Mouse (Mus musculus): ENCODE measurements at regions not wholly inside any gene's neighbourhood (a gene's known extent, or its start where the extent isn't known, plus 50 kb on each side); places are given as distances from the start of the nearest gene placed in this dataset.

- H3K36me3 ChIP-seq (ENCODE audit: control insufficient read depth, insufficient read depth), result no peaks in the 10 kb centered on the region
- H3K27me3 ChIP-seq (ENCODE audit: control insufficient read depth, insufficient read depth, insufficient read length), result no peaks in the 10 kb centered on the region
- TF ChIP-seq MAX (IDR thresholded peaks at IDR 0.05) (no peak), MYOG (IDR thresholded peaks at IDR 0.05; ENCODE audit: control insufficient read depth, extremely low read depth, insufficient read length) (no peak), MYOD1 (IDR thresholded peaks at IDR 0.05; ENCODE audit: control insufficient read depth, insufficient read length, low read depth) (no peak)
- H3K79me3 ChIP-seq (ENCODE audit: low read depth), result no peaks in the 10 kb centered on the region
- no peak overlapping the region for H3ac ChIP-seq (ENCODE audit: control insufficient read depth, insufficient read length, low read depth)
- H3K79me2 ChIP-seq (ENCODE audit: control insufficient read depth, insufficient read depth), result no peaks in the 10 kb centered on the region
- H3K4me3 ChIP-seq (ENCODE audit: insufficient read depth, poor library complexity, severe bottlenecking), result no peak overlapping the region
Measured at GRCm38 (mm10) chr15:60762071-60762470, 91.5 kb downstream of the Fam84b start.

DNA sequence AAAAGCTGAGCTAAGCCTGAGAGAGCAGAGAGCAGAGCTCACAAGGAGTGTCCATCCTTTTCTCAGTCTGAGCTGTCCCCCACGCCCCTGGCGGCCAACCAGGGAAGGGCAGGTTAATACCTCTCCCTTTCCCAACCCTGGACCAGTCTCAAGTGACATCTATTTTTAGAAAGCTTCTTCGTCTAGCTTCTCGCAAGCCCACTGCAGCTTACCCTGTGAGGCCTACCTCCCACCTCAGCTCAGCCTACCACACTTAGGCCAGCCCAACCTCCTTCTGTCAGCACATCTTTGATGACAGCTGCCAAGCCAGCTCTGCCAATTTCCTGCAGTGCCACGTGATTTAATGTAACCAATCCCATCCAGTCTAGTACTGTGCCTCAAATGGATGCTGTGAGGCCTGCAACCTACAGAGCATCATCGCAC, 93.6 kb downstream of the Fam84b start:
- TF ChIP-seq CTCF (IDR thresholded peaks at IDR 0.05; ENCODE audit: control insufficient read depth, insufficient read depth, insufficient read length) (no peak), MYOG (IDR thresholded peaks at IDR 0.05; ENCODE audit: control insufficient read depth, extremely low read depth, insufficient read length) (no peak), MYOD1 (IDR thresholded peaks at IDR 0.05; ENCODE audit: control insufficient read depth, insufficient read length, low read depth) (no peak), FOSL1 (IDR thresholded peaks at IDR 0.05; ENCODE audit: insufficient read depth, low read length, poor library complexity, severe bottlenecking) (no peak), USF1 (IDR thresholded peaks at IDR 0.05; ENCODE audit: low read depth) (peak; percentile 49), MAX (IDR thresholded peaks at IDR 0.05) (no peak), CEBPB (IDR thresholded peaks at IDR 0.05; ENCODE audit: low read depth) (no peak)
- Histone ChIP-seq H3K79me2 (ENCODE audit: control insufficient read depth, insufficient read depth) (no peaks in the 10 kb centered on the region), H3K4me3 (ENCODE audit: insufficient read depth, poor library complexity, severe bottlenecking) (no peak overlapping the region), H3ac (ENCODE audit: control insufficient read depth, insufficient read length, low read depth) (no peak overlapping the region), H3K36me3 (ENCODE audit: control insufficient read depth, insufficient read depth) (no peaks in the 10 kb centered on the region), H3K79me3 (ENCODE audit: low read depth) (no peaks in the 10 kb centered on the region), H3K27me3 (ENCODE audit: control insufficient read depth, insufficient read depth, insufficient read length) (no peaks in the 10 kb centered on the region)

DNA sequence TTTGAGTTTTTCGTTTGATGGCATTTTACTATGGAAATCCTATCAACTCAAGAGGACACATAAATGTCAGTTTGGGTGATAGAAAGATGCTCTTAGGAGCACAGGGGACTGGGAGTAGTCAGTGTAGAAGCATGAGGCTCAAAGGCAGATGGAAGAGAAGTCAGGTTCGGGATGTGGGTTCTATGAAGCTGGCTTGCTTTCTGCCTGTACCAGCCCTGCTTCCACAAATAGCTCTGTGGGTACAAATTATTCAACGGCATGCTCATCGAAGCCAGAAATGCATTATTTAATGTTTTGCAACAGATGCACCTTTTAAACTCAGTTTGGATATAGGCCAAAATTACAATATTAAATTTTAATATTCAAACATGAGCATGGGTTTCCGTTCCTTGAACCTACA, 99.3 kb downstream of the Fam84b start:
- Histone ChIP-seq H3ac (ENCODE audit: control insufficient read depth, insufficient read length, low read depth) (no peak overlapping the region), H3K4me3 (ENCODE audit: insufficient read depth, poor library complexity, severe bottlenecking) (no peak overlapping the region), H3K27me3 (ENCODE audit: control insufficient read depth, insufficient read depth, insufficient read length) (peaks cover 4% of the 10 kb centered on the region), H3K36me3 (ENCODE audit: control insufficient read depth, insufficient read depth) (no peaks in the 10 kb centered on the region), H3K79me2 (ENCODE audit: control insufficient read depth, insufficient read depth) (no peaks in the 10 kb centered on the region), H3K79me3 (ENCODE audit: low read depth) (no peaks in the 10 kb centered on the region)
- TF ChIP-seq USF1 (IDR thresholded peaks at IDR 0.05; ENCODE audit: low read depth), result no peak
- no peak for TF ChIP-seq FOSL1 (IDR thresholded peaks at IDR 0.05; ENCODE audit: insufficient read depth, low read length, poor library complexity, severe bottlenecking)
- TF ChIP-seq CEBPB (IDR thresholded peaks at IDR 0.05; ENCODE audit: low read depth), result no peak
- TF ChIP-seq CTCF (IDR thresholded peaks at IDR 0.05; ENCODE audit: control insufficient read depth, insufficient read depth, insufficient read length), result no peak
- no peak for TF ChIP-seq MAX (IDR thresholded peaks at IDR 0.05)
- no peak for TF ChIP-seq MYOD1 (IDR thresholded peaks at IDR 0.05; ENCODE audit: control insufficient read depth, insufficient read length, low read depth)
- TF ChIP-seq MYOG (IDR thresholded peaks at IDR 0.05; ENCODE audit: control insufficient read depth, extremely low read depth, insufficient read length), result no peak

DNA sequence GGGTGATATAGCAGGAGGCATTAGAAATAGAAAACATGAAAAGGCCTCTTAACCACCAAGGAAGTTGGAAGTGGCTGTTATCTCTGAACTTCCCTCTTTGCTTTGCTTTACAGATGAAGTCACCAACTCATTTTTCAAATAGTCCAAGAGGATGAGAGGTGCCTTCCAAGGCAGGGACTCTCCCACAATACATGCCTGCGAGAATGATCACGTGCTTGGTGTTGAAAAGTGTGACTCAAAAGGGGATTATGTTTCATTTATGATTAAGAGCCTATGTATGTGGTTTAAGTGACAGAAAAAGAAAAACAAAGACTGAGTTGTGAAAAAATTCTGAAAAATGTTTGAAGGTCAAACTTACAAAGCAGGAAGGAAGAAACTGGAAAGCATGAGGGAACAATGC, 114.0 kb downstream of the Fam84b start:
- no peaks in the 10 kb centered on the region for H3K79me3 ChIP-seq (ENCODE audit: low read depth)
- no peak overlapping the region for H3ac ChIP-seq (ENCODE audit: control insufficient read depth, insufficient read length, low read depth)
- H3K79me2 ChIP-seq (ENCODE audit: control insufficient read depth, insufficient read depth), result no peaks in the 10 kb centered on the region
- TF ChIP-seq CTCF (IDR thresholded peaks at IDR 0.05; ENCODE audit: control insufficient read depth, insufficient read depth, insufficient read length), result no peak
- no peak for TF ChIP-seq MYOG (IDR thresholded peaks at IDR 0.05; ENCODE audit: control insufficient read depth, extremely low read depth, insufficient read length)
- TF ChIP-seq FOSL1 (IDR thresholded peaks at IDR 0.05; ENCODE audit: insufficient read depth, low read length, poor library complexity, severe bottlenecking), result peak; percentile 43
- peak; percentile 66 for TF ChIP-seq MAX (IDR thresholded peaks at IDR 0.05)
- TF ChIP-seq MYOD1 (IDR thresholded peaks at IDR 0.05; ENCODE audit: control insufficient read depth, insufficient read length, low read depth), result peak; percentile 5
- peak; percentile 94 for TF ChIP-seq USF1 (IDR thresholded peaks at IDR 0.05; ENCODE audit: low read depth)
- peak; percentile 29 for TF ChIP-seq CEBPB (IDR thresholded peaks at IDR 0.05; ENCODE audit: low read depth)
- H3K4me3 ChIP-seq (ENCODE audit: insufficient read depth, poor library complexity, severe bottlenecking), result no peak overlapping the region
- H3K36me3 ChIP-seq (ENCODE audit: control insufficient read depth, insufficient read depth), result no peaks in the 10 kb centered on the region
- H3K27me3 ChIP-seq (ENCODE audit: control insufficient read depth, insufficient read depth, insufficient read length), result no peaks in the 10 kb centered on the region

DNA sequence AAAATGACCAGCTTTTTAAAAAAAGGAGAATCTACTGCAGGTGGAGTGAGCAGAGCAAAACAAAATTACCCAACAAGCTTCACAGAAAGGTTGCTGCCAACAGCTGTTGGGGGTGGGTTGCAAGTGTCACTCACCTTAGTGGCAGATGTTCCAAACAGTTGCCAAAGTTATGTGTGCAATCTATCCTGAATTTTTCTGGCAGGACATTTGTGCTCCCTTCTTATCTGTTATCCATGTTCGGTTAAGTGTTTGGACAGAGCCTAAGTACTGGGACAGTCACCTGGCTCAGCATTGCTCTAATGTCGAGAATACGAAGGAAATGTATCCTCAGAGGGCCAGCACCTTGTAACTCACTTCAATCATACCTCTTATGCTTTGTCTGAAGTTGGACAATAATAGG, 115.3 kb downstream of the Fam84b start:
- no peaks in the 10 kb centered on the region for H3K36me3 ChIP-seq (ENCODE audit: control insufficient read depth, insufficient read depth)
- TF ChIP-seq CTCF (IDR thresholded peaks at IDR 0.05; ENCODE audit: control insufficient read depth, insufficient read depth, insufficient read length), result no peak
- TF ChIP-seq CEBPB (IDR thresholded peaks at IDR 0.05; ENCODE audit: low read depth), result no peak
- no peak overlapping the region for H3K4me3 ChIP-seq (ENCODE audit: insufficient read depth, poor library complexity, severe bottlenecking)
- no peaks in the 10 kb centered on the region for H3K27me3 ChIP-seq (ENCODE audit: control insufficient read depth, insufficient read depth, insufficient read length)
- H3K79me3 ChIP-seq (ENCODE audit: low read depth), result no peaks in the 10 kb centered on the region
- H3K79me2 ChIP-seq (ENCODE audit: control insufficient read depth, insufficient read depth), result no peaks in the 10 kb centered on the region
- no peak overlapping the region for H3ac ChIP-seq (ENCODE audit: control insufficient read depth, insufficient read length, low read depth)

- Histone ChIP-seq H3K4me3 (ENCODE audit: insufficient read depth, poor library complexity, severe bottlenecking) (no peak overlapping the region), H3K27me3 (ENCODE audit: control insufficient read depth, insufficient read depth, insufficient read length) (no peaks in the 10 kb centered on the region), H3K36me3 (ENCODE audit: control insufficient read depth, insufficient read depth) (no peaks in the 10 kb centered on the region), H3K79me3 (ENCODE audit: low read depth) (no peaks in the 10 kb centered on the region), H3K79me2 (ENCODE audit: control insufficient read depth, insufficient read depth) (no peaks in the 10 kb centered on the region), H3ac (ENCODE audit: control insufficient read depth, insufficient read length, low read depth) (no peak overlapping the region)
- TF ChIP-seq MAX (IDR thresholded peaks at IDR 0.05) (no peak), MYOD1 (IDR thresholded peaks at IDR 0.05; ENCODE audit: control insufficient read depth, insufficient read length, low read depth) (no peak), FOSL1 (IDR thresholded peaks at IDR 0.05; ENCODE audit: insufficient read depth, low read length, poor library complexity, severe bottlenecking) (no peak), CEBPB (IDR thresholded peaks at IDR 0.05; ENCODE audit: low read depth) (no peak), USF1 (IDR thresholded peaks at IDR 0.05; ENCODE audit: low read depth) (no peak), CTCF (IDR thresholded peaks at IDR 0.05; ENCODE audit: control insufficient read depth, insufficient read depth, insufficient read length) (no peak), MYOG (IDR thresholded peaks at IDR 0.05; ENCODE audit: control insufficient read depth, extremely low read depth, insufficient read length) (no peak)
Measured at GRCm38 (mm10) chr15:60732416-60732815, 121.2 kb downstream of the Fam84b start.

Measured in C2C12 (cell line).